Mouse (Mus musculus) right cerebral cortex, postnatal 25 days (tissue): Measurements from ENCODE around the gene Clec12b.
A peak's percentile ranks its signal among the peaks of the same experiment; 100 is the strongest.

ENCODE experiments used
- DNase-seq: peaks from one replicate; pipeline ENCODE4 v3.0.0; 2022

The Clec12b gene

GRCm38 (mm10) chr6:129385774-129386173, at the start of gene Clec12b:
Clec12b (minus strand) TSS chr6:129385874.
- no peak for DNase-seq

DNA sequence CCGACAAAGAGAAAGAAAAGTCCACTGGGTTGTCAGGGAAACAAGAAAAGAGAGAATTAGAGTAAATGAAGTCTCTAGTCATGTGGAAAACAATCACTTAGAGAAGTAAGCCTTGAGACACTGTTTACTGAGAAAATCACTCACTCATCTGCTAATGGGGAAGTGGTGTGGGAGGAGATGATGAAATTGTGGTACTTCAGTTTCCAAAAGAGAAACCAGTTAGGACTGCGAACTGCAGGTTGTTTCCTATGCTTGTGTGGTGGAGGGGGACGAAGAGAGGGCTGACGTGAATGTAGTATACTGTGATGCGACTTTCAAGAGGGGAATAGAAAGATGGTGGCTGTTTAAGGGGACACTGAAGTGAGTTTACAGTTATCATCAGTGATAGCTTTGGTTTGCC, 48.6 kb upstream of the Clec12b start:
- DNase-seq: no peak

DNA sequence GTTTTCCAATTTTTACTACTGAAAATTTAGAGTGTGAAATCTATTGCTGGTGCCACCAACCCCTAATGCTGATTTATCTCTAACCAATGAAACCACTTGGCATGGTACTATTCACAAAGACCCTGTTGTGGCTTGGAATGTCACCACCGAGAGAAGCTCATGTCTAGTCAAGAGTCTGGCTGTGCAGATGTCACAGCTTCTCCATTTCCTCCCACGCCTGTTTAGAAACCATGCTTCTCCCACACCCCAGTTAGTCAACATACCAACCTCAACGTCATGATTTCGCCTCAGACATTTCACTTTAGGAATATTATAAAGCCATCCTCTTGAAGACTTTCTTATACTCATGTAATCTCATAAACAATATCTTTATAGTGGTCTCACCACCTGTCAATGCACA, 41.6 kb upstream of the Clec12b start:
- DNase-seq: no peak

DNA sequence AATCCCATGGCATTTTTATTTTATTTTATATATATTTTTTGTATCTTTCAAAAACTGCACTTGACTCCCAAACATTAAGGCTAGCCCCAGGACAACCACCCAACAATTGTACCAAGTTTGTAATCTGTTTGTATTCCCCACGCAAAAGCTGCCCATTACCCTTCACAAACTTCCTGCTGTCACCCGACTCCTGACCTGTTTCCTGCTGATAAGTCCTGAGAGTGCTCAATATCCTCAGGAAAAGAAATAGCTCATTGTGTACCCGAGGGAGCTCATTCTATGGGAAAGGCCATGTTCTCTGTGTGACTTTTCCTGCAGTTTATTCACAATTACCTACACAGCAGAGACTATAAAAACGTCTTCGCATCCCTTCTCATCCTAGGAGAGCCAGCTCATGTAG, 40.1 kb upstream of the Clec12b start:
- no peak for DNase-seq

- DNase-seq: no peak
Observed at GRCm38 (mm10) chr6:129425217-129425616, 39.5 kb upstream of the Clec12b start.

- DNase-seq: peak; percentile 29
Observed at GRCm38 (mm10) chr6:129423734-129424072, 38.0 kb upstream of the Clec12b start.

DNA sequence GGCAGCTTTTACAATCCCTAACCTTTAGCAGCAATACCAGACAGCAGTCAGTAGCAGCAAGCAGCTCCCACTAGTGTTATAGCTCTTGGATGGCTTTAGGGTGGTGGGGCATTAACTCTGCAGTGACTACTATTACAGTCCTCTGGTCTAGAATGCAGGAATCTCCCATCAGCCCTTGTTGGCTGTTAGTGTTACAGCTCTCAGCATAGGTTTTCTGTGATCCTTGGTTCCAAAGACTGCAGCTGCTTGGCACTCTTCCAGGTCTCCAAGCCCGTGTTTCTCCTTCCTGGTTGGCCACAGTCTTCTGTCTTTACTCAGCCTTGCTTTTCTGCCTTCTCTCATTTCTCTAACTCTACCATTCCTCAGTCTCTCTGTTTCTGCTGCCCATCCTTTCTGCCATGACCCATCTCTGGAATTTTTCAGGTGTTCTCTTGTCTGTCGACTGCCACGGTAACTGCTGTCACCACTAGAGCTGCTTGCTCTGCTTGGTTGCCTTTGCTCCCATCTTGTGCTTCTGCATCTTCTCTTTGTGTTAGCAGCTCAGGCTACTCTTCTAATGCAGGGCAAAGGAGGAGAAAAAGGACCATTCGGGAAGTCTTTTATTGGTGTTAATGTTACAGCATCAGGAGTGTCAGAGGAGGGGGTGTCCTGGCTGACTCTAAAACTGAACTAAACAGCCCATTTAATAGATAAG, 37.5 kb upstream of the Clec12b start:
- DNase-seq: no peak

DNA sequence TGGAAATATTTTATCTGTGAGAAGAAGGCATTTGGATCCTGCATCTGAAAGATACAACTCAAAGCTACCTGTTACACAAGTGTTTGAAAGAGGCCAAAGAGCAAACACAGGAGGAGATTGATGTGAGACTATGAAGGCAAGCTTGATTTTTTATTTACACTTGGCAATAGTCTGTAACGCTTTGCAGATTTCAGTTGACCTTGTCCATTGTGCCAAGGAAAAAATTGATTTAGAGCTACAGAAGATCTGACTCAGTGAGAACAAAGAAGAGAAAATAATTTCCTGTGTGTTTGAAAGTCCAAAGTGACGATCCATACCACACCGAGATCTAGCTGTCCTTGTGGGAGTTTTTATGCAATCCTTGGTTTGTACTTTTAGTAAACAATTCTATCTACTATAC, 36.6 kb upstream of the Clec12b start:
- no peak for DNase-seq

DNA sequence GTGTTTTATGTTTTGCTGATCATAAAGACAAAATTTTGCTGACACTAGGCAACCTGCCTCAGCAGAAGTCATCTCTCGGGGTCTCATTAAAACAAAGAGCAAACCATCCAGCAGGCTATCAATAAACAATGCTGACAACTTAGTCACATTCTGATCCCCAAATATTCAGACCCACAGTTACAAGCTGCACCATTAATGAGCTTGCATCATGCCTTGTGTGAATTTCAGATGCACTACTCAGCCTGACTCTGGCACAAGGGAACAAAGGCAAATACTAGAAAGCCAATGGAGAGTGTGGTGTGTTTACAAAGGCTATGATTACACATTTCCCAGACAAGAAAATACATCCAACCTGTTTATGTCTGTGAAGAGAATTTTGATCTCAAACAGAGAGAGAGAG, 28.5 kb upstream of the Clec12b start:
- no peak for DNase-seq

- no peak for DNase-seq
Observed at GRCm38 (mm10) chr6:129408562-129408961, 22.9 kb upstream of the Clec12b start, which contains the start of gene Clec9a. Clec9a (plus strand) TSS chr6:129408862.

DNA sequence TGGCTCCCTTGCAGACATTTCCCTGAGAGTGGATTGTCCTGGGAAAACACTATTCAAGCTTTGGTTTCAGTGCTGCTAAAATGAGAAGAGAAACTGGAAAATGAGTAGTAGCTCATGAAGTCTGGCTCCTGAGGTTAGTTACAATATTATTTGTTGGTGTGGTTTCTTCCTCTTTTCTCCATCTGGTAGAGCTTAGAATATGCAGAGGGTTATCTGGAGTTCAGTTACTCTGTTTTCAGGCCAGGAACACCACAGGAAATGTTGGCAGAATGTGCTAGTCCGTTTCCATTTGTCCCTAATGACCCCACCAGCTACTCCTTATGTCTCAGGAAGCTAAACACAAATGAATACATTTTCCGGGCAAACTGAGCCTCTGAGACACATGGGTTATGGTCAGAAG, 21.6 kb upstream of the Clec12b start:
- DNase-seq: no peak

DNA sequence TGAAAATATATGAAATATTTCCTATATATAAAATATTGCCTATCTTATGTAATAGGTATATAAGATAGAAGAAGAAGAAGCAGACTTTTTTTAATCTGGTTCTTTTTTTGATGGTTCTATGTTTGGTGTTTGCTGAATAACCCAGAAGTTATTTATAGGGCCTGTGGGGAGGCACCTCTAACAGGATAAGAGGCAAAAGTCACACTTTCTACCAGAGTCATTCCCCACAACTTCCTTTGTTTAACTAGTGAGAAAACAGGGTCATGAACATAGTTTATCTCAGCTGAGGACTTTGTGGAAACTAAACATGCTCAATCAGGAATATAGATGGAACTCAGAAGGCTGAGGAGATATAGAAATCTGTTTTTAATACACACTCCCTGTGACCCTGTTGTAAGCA, 20.3 kb upstream of the Clec12b start:
- no peak for DNase-seq

- no peak for DNase-seq
Observed at GRCm38 (mm10) chr6:129403391-129403790, 17.7 kb upstream of the Clec12b start.

DNA sequence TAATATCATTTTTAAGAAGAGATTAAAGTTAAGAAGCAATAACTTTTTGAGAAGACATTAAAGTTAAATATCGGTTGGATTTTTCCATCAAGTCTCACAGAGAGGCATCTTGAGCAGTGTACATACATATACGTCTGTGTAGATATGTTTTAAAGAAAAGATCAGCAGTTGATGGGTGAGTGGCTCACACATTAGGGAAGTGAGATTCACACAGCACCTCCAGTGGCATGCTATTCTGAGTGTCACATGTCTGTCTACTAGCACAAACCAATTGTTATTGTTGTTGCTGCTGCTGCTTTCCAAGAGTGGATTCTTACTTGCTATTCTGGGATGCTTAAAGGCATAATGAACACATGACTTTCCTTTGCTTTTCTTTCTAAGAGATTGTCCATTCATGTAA, 16.7 kb upstream of the Clec12b start:
- DNase-seq: no peak

- no peak for DNase-seq
Observed at GRCm38 (mm10) chr6:129399945-129400344, 14.3 kb upstream of the Clec12b start.

DNA sequence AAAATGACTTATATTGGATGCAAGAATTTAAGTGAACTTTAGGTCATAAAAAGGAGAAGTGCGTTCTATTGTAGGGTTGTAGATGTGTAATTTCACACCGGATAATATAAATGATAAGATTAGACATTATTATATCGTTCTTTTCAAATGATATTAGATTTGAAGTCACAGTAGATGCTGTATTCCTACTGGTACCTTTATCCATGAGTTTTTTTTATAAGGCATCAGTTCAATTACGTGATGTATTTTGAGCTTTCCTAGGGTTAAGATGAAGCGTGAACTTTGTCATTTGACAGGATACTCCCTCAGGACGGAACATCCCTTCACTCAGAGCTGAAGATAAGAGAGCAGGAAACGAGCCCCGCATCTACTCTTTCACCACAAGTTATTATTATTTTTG, 11.3 kb upstream of the Clec12b start, which contains the start of gene Clec1b:
Gene Clec1b, plus strand, starts transcription at position 301 of the 400 bp plus-strand sequence.
- DNase-seq: no peak

DNA sequence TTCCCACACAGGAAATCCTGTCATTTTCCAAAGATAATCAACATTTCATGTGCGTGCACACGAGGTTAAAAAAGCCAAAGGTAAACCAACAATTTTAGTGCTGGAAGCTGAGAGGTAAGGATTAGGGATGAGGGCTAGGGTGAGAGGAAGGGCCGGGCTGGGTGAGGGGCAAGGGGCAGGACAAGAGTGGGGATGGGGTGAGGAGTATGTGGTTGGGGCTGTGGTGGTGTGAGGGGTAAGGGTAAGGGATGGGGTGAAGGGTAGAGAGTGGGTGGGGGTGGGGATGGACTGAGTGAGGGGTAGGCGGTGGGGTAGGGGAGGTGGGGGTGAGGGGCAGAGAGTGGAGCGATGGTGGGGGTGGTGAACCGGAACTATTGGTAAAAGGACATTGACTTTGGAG, 8.1 kb upstream of the Clec12b start:
- no peak for DNase-seq

GRCm38 (mm10) chr6:129393087-129393720, 7.5 kb upstream of the Clec12b start:
- DNase-seq: no peak

DNA sequence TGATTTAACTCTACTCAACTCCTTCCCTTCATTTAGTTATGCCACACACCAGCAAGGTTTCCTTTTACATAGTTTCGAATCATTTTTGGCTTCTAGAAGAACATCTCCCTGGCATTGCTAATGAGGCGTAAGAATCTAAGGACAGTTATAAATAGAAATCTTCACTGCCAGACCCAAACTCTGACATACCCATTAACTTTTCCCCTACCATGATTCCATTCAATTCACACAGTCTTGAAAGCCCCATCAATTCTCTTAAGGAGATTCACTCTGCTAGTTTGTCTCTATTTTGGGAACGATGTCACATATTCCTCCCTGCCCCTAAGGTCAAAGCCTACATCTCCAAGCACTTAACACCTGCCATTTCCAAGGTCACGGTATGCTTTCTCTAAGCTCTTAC, 674 bp downstream of the Clec12b start:
- DNase-seq: no peak

- no peak for DNase-seq
Observed at GRCm38 (mm10) chr6:129383466-129383865, 2.2 kb downstream of the Clec12b start.

DNA sequence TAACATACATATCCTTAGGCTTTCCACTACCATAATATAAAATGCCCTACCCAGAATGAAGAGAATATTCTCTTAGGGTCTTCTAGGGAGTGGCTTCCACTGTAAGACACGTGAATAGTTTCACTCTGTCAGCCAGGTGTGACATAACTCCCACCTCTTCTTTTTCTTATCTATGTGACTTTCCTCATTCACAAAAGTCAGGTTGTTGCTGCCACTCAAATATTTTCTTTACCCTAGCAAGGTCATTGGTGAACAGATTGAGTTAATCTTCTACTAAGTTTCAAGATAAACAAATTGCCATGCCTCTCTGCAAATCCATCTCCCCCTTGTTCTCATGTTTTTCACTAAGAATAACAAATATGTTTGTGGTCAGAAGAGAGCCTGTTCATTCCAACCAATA, 3.9 kb downstream of the Clec12b start:
- DNase-seq: no peak

DNA sequence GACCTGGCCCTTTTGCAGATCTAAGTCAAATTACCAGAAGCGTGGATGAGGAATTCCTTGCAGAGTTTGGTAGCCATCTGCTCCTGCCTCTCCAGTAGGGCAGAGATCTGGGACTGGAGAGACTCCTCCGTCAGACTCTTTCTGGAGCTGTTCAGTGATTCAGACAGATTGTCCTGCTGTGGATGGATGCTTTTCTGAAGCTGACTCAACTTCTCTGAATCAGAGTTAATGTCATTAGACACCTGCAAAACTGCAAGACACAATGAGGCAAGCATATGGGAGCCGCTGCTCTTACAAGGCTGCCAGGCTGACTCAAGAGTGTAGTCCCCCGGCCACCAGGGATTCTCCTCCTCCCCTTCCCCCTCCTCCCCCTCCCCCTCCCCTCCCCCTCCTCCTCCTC, 5.2 kb downstream of the Clec12b start:
- no peak for DNase-seq

- no peak for DNase-seq
Observed at GRCm38 (mm10) chr6:129374937-129375471, 10.7 kb downstream of the Clec12b start.

GRCm38 (mm10) chr6:129369374-129370132, 16.1 kb downstream of the Clec12b start:
- no peak for DNase-seq
